Mouse (Mus musculus) megakaryocyte, embryonic 14.5 days (primary cell): ENCODE measurements around the gene Srsf10.

Experiments used
- FLI1 ChIP-seq: IDR thresholded peaks from 2 replicates; pipeline ENCODE4 v1.6.1; 2012; ENCODE audit warnings: low read length, inconsistent platforms, mixed read lengths
- GATA1 ChIP-seq: IDR thresholded peaks from 3 replicates; pipeline ENCODE4 v1.6.1; 2012; ENCODE audit warnings: mixed read lengths, low read length, inconsistent platforms, borderline replicate concordance

DNA sequence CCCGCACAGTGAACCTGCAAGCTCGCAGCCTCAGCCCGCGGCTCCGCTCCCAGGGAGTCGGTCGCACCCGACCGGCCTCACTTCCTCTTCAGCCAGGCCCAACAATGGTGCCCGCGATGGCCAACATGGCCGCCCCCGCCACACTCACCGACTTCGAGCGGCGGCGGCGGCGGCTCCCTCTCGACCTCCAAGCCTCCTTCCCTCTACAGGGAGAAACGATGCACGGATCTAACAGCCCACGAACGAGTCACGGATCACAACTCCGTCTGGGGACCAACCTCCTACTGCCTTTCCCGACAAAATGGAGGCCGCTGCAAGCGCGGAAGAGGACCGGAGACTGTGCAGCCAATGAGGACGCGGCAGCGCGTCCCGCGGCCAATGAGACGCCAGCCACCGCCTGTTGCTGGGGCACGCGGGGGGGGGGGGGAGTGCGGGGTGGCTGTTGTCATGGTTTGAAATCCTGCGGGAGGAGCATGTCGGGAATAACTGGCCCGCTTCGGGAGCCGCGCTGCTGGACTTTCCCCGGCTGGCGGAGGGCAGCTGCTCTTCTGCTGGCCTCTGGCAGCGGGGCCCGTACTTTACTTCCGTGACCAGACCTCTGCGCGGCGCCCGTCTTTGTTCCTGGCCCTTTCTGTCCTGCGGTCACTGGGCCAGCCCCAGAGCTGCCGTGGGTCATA lies 18.1 kb downstream of the Srsf10 start, which contains the start of gene Pnrc2:
- TF ChIP-seq FLI1 = no peak
- TF ChIP-seq GATA1 = no peak
